Comparison of ENCODE assay signal across 8 mouse cellular contexts in the genomic region with DNA sequence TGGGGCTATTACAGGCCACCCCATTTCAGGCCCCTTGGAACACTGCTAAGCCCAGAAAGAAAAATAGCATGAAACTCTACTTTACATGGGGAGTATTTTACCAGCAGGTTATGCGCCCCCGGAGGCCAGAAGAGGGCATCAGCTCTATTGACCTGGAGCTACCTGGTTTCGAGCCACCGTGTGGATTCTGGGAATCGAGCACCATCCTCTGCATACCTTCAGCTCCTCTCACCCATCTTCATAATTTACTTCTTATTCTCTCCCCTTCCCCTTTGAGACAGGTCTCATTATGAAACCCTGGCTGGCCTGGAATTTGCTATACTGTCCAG. TPM values are rescaled to one million over a fixed set of nuclear protein-coding genes. Genes with fewer than 3 reads are reported as not detected.
DNase-seq lines count a peak whose midpoint lies in the region; ATAC-seq and TF ChIP-seq lines count a peak whose summit lies in the region.

No protein-coding gene starts in this region.

- peaks cover 4% of the 10 kb centered on the region; the same call in 1 of the 2 replicates for H3K36me3 ChIP-seq in spleen, adult 2 months (ENCODE audit: control insufficient read depth, insufficient read depth, low read length)
- peaks cover 4% of the 10 kb centered on the region for H3K36me3 ChIP-seq in limb, embryonic 11.5 days (ENCODE audit: control insufficient read depth, insufficient read depth, low read length)

- TF ChIP-seq CTCF in gastrocnemius, adult 2 months (IDR thresholded peaks at IDR 0.05) = no peak
- 0 out of 2 replicates have a peak, but pooled peaks have one; percentile 1 for TF ChIP-seq CTCF in spleen, adult 2 months (IDR thresholded peaks at IDR 0.05; ENCODE audit: extremely low read depth, insufficient read depth, insufficient read length, insufficient replicate concordance)

- 78% methylated on average over 5 of the region's 5 CpGs for WGBS in spleen, adult 2 months
- 34% methylated on average over 5 of the region's 5 CpGs for WGBS in limb, embryonic 11.5 days

- H3K4me3 ChIP-seq in gastrocnemius, adult 2 months = no peak overlapping the region
- H3K4me3 ChIP-seq in spleen, adult 2 months (ENCODE audit: extremely low read depth, insufficient read depth, insufficient read length) = no peak overlapping the region
- H3K4me3 ChIP-seq in limb, embryonic 11.5 days (ENCODE audit: low read depth, low read length) = no peak overlapping the region

- TF ChIP-seq POLR2A in spleen, adult 2 months (IDR thresholded peaks at IDR 0.05; ENCODE audit: low read depth, low read length) = no peak

- H3K27ac ChIP-seq in gastrocnemius, adult 2 months = peak overlapping the region; percentile 46; the same call in 1 of the 2 replicates
- H3K27ac ChIP-seq in spleen, adult 2 months (ENCODE audit: insufficient read depth, low read length) = no peak overlapping the region
- no peak overlapping the region for H3K27ac ChIP-seq in limb, embryonic 11.5 days (replicated peaks; ENCODE audit: low read depth, low read length)

- no peak overlapping the region for H3K9ac ChIP-seq in limb, embryonic 11.5 days (ENCODE audit: low read length)

- ATAC-seq in limb, embryonic 11.5 days (ENCODE audit: insufficient number of reproducible peaks, low FRiP score, low TSS enrichment, low read depth) = no peak

- no peaks in the 10 kb centered on the region for H3K27me3 ChIP-seq in spleen, adult 2 months (ENCODE audit: control insufficient read depth, insufficient read depth, low read length)
- H3K27me3 ChIP-seq in limb, embryonic 11.5 days (ENCODE audit: control insufficient read depth, insufficient read depth, low read length) = no peaks in the 10 kb centered on the region

- no peaks in the 10 kb centered on the region for H3K9me3 ChIP-seq in limb, embryonic 11.5 days (ENCODE audit: control insufficient read depth, low read length)

- intact Hi-C loops in gastrocnemius, adult 2 months (cut with DNase I) = no loop called here
- intact Hi-C loops in gastrocnemius, postnatal 36 days (cut with DNase I) = no loop called here
- intact Hi-C loops in left cerebral cortex, postnatal 4 days (cut with DNase I) = no loop called here

- no peak overlapping the region; the same call in 1 of the 2 replicates for H3K4me2 ChIP-seq in limb, embryonic 11.5 days (ENCODE audit: low read depth, severe bottlenecking)

- H3K4me1 ChIP-seq in spleen, adult 2 months (ENCODE audit: control insufficient read depth, insufficient read depth, insufficient read length) = no peaks in the 10 kb centered on the region
- peaks cover 7% of the 10 kb centered on the region; the same call in 1 of the 2 replicates for H3K4me1 ChIP-seq in limb, embryonic 11.5 days (ENCODE audit: control insufficient read depth, insufficient read depth, low read length)

- DNase-seq in gastrocnemius, adult 2 months = no peak
- no peak for DNase-seq in gastrocnemius, postnatal 36 days
- DNase-seq in spleen, adult 2 months (ENCODE audit: low read depth in 1 of 2, low spot score in 2 of 2) = no peak
- no peak for DNase-seq in spleen, adult 12 weeks (ENCODE audit: low spot score)
- peak; percentile 37 for DNase-seq in limb, embryonic 11.5 days (ENCODE audit: low spot score)
- DNase-seq in thymus, postnatal 4 days = peak; percentile 51
- DNase-seq in left cerebral cortex, postnatal 4 days = no peak
- no peak for DNase-seq in cerebellum, postnatal 36 days

RNA-seq across cellular contexts. Expression of a gene that starts 20.8 kb away (rescaled TPM):
- total RNA-seq in gastrocnemius, adult 2 months (2021) = not detected
- not detected for total RNA-seq in gastrocnemius, postnatal 36 days (2021)
- polyA plus RNA-seq in spleen, adult 2 months (2012; rRNA removed) = 0.05 and 0.06 TPM in 2 replicates
- polyA plus RNA-seq in limb, embryonic 11.5 days (2014; fragmentation: Nextera tagmentation; extraction: Ambion mirVana) = 3.7 and 4.0 TPM in 2 replicates
- total RNA-seq in left cerebral cortex, postnatal 4 days (2021) = under 1 TPM; 0.06 to 0.14 TPM

RNA-seq across cellular contexts. Expression of a gene that starts 55.0 kb away (rescaled TPM):
- total RNA-seq in gastrocnemius, adult 2 months (2021) = 10 to 100 TPM; 17.1 TPM
- 10 to 100 TPM; 11.9 to 15.0 TPM for total RNA-seq in gastrocnemius, postnatal 36 days (2021)
- 18.7 and 18.8 TPM in 2 replicates for polyA plus RNA-seq in spleen, adult 2 months (2012; rRNA removed)
- polyA plus RNA-seq in limb, embryonic 11.5 days (2014; fragmentation: Nextera tagmentation; extraction: Ambion mirVana) = 71.8 and 80.7 TPM in 2 replicates
- 10 to 100 TPM; 48.4 to 53.1 TPM for total RNA-seq in left cerebral cortex, postnatal 4 days (2021)

Comparison
In these comparisons a context has a peak if more than half of its experiments do, and no peak if none do; other contexts are left out.
1. DNase-seq: peak in limb, embryonic 11.5 days (single experiment) and thymus, postnatal 4 days (single experiment); none in gastrocnemius, adult 2 months (single experiment), gastrocnemius, postnatal 36 days (0 of 2), spleen, adult 2 months (0 of 2), spleen, adult 12 weeks (single experiment), left cerebral cortex, postnatal 4 days (single experiment) and cerebellum, postnatal 36 days (0 of 2).